Mouse (Mus musculus) midbrain, embryonic 16.5 days (tissue): ENCODE results near the gene Ntn3. TPM values are rescaled to one million over a fixed set of nuclear protein-coding genes. Genes with fewer than 3 reads are reported as not detected.

ENCODE experiments used
- ATAC-seq: fragments of 200-750 bp; cut with Nextera tagmentation; 2 replicates; pipeline ENCODE4 v1.8.0; 2017; ENCODE audit warnings: moderate TSS enrichment
- H3K27ac ChIP-seq: fragments of 300-500 bp; sonication (generic); 2 replicates; pipeline ENCODE4 v1.5.1; 2014; ENCODE audit warnings: mild to moderate bottlenecking, low read length, mixed read lengths
- H3K27me3 ChIP-seq: fragments of 300-500 bp; sonication (generic); 2 replicates; pipeline ENCODE4 v1.6.1; 2014; ENCODE audit warnings: low read depth, low read length, mixed read lengths; ENCODE audit not compliant: control insufficient read depth, insufficient read depth
- H3K36me3 ChIP-seq: fragments of 300-500 bp; sonication (generic); 2 replicates; pipeline ENCODE4 v1.6.1; 2014; ENCODE audit warnings: mild to moderate bottlenecking, low read length, moderate library complexity, mixed read lengths; ENCODE audit not compliant: control insufficient read depth, insufficient read depth
- H3K4me1 ChIP-seq: fragments of 300-500 bp; sonication (generic); 2 replicates; pipeline ENCODE4 v1.6.1; 2014; ENCODE audit warnings: mild to moderate bottlenecking, low read length, mixed read lengths; ENCODE audit not compliant: control insufficient read depth, insufficient read depth
- H3K4me2 ChIP-seq: fragments of 300-500 bp; sonication (generic); 2 replicates; pipeline ENCODE4 v1.6.1; 2014; ENCODE audit warnings: mild to moderate bottlenecking, low read length, mixed read lengths
- H3K4me3 ChIP-seq: fragments of 300-500 bp; sonication (generic); 2 replicates; pipeline ENCODE4 v1.5.1; 2014; ENCODE audit warnings: low read depth, mild to moderate bottlenecking, low read length, moderate library complexity, mixed read lengths
- H3K9ac ChIP-seq: fragments of 300-500 bp; sonication (generic); 2 replicates; pipeline ENCODE4 v1.6.1; 2014; ENCODE audit warnings: low read depth, low read length, mixed read lengths
- H3K9me3 ChIP-seq: fragments of 300-500 bp; sonication (generic); replicated peaks from 2 replicates; pipeline ENCODE4 v1.6.1; 2014; ENCODE audit warnings: mild to moderate bottlenecking, low read length, mixed read lengths; ENCODE audit not compliant: control insufficient read depth, poor library complexity, severe bottlenecking
- WGBS: fragments of 180-500 bp; shearing (Covaris S2); extraction: QIAGEN DNeasy Blood & Tissue Kit; methylation state at CpG from one replicate; pipeline ENCODE4 v1.1.7; 2014; 5-methylcytosine and 5-hydroxymethylcytosine counted together
- polyA plus RNA-seq: library from polyadenylated mRNA; unstranded; fragments of >200 nt; fragmentation: Nextera tagmentation; extraction: Ambion mirVana; gene quantifications from 2 replicates; pipeline ENCODE4 v1.2.1, GENCODE M21; 2015

The Ntn3 gene
- 3.9 and 4.4 TPM in 2 replicates for polyA plus RNA-seq

- peak within 1 kb of the TSS; percentile 84 for H3K9ac ChIP-seq
- no peaks in the 10 kb centered on the region for H3K36me3 ChIP-seq
- H3K27me3 ChIP-seq, result no peaks in the 10 kb centered on the region; the same call in 1 of the 2 replicates
- peak within 1 kb of the TSS; percentile 69 for H3K27ac ChIP-seq
- ATAC-seq, result 0 out of 2 replicates have a peak, but pooled peaks have one; percentile 4
- H3K4me2 ChIP-seq, result peak within 1 kb of the TSS; percentile 95
- H3K9me3 ChIP-seq, result no peaks in the 10 kb centered on the region
- peak within 1 kb of the TSS; percentile 51 for H3K4me3 ChIP-seq
- under 1% methylated on average over 37 of the region's 43 CpGs for WGBS
- H3K4me1 ChIP-seq, result peaks cover 56% of the 10 kb centered on the region
These were observed at the start of gene Ntn3 for GRCm38 (mm10) chr17:24209043-24209915. Gene Ntn3 (minus strand): TSS chr17:24209531.

DNA sequence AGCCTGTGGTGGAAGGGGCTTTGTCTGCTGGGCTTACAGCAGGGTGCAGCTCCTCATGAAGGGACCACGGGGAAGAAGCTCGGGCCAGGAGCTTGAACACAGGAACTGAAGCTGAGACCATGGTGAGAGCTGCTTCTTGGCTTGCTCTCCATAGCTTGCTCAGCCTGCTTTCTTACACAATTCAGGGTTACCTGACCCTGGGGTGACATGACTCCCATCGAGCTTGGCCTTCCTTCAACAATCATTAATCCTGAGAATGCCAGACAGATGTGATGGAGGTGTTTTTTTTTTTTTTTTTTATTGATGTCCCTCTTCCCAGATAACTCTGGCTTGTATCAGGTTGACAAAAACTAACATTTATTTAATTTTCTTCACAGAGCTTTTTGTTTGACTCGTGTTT, 49.6 kb upstream of the Ntn3 start:
- H3K4me2 ChIP-seq, result no peak overlapping the region
- WGBS, result 76% methylated on average over 4 of the region's 4 CpGs
- no peak overlapping the region for H3K4me3 ChIP-seq
- no peaks in the 10 kb centered on the region for H3K4me1 ChIP-seq
- H3K9me3 ChIP-seq, result 0 out of 2 replicates have a peak, but pooled peaks cover under 1% of the 10 kb centered on the region
- H3K36me3 ChIP-seq, result no peaks in the 10 kb centered on the region
- no peaks in the 10 kb centered on the region for H3K27me3 ChIP-seq
- no peak for ATAC-seq
- no peak overlapping the region for H3K27ac ChIP-seq
- no peak overlapping the region for H3K9ac ChIP-seq

DNA sequence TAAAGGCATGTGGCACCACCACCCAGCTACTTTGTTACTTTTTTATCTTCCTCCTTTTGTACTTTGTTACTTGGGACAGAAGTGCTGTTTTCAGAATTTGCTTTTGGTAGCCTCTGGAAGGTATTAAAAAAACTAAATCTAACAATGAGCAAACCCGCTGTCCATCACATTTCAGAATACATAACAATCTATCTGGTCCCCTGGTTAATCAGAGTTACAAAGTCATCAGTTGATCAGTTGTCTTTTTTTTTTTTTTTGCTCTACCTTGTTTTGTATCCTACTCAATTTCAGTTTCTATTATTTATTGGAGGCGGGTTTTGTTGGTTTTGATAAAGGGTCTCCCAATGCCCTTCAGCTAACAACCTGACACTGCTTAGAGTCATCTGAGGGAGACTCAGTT, 43.0 kb upstream of the Ntn3 start:
- ATAC-seq, result no peak
- H3K9me3 ChIP-seq, result no peaks in the 10 kb centered on the region
- no peak overlapping the region for H3K9ac ChIP-seq
- no peak overlapping the region for H3K27ac ChIP-seq
- no peaks in the 10 kb centered on the region; the same call in 1 of the 2 replicates for H3K36me3 ChIP-seq
- no peaks in the 10 kb centered on the region for H3K27me3 ChIP-seq
- H3K4me1 ChIP-seq, result peaks cover 7% of the 10 kb centered on the region
- no peak overlapping the region for H3K4me2 ChIP-seq
- H3K4me3 ChIP-seq, result no peak overlapping the region
- 94% methylated on average over 2 of the region's 2 CpGs for WGBS

GRCm38 (mm10) chr17:24251320-24252069, 42.2 kb upstream of the Ntn3 start, which contains the start of gene Ccnf:
Gene Ccnf (minus strand): TSS chr17:24251484.
- no peaks in the 10 kb centered on the region for H3K27me3 ChIP-seq
- H3K9ac ChIP-seq, result peak within 1 kb of the TSS; percentile 79
- H3K4me1 ChIP-seq, result peaks cover 7% of the 10 kb centered on the region
- WGBS, result under 1% methylated on average over 48 of the region's 48 CpGs
- no peaks in the 10 kb centered on the region; the same call in 1 of the 2 replicates for H3K36me3 ChIP-seq
- H3K4me2 ChIP-seq, result peak within 1 kb of the TSS; percentile 92
- no peaks in the 10 kb centered on the region for H3K9me3 ChIP-seq
- H3K27ac ChIP-seq, result peak within 1 kb of the TSS; percentile 67
- peak within 1 kb of the TSS; percentile 73 for H3K4me3 ChIP-seq
- peak; percentile 100 for ATAC-seq

DNA sequence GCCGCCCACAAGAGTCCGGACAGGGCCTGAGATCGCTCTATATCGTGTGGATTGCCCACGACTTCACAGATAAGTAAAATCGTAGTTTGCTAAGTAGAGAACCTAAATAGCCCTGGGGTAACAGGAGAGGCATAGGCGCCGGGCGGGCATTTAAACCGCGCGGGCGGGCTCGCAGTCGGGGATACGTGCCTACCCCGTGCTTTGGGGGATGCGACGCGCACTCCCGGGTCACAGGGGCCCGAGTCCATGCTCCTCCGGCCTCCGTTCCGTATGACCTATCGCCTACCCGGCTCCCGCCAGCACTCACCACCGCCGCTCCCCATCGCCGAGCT, 41.6 kb upstream of the Ntn3 start:
- peak overlapping the region; percentile 67 for H3K27ac ChIP-seq
- WGBS, result under 1% methylated on average over 32 of the region's 32 CpGs
- peaks cover 7% of the 10 kb centered on the region for H3K4me1 ChIP-seq
- ATAC-seq, result no peak
- peak overlapping the region; percentile 73 for H3K4me3 ChIP-seq
- no peaks in the 10 kb centered on the region for H3K27me3 ChIP-seq
- no peaks in the 10 kb centered on the region for H3K9me3 ChIP-seq
- peak overlapping the region; percentile 92 for H3K4me2 ChIP-seq
- peak overlapping the region; percentile 79 for H3K9ac ChIP-seq
- H3K36me3 ChIP-seq, result no peaks in the 10 kb centered on the region; the same call in 1 of the 2 replicates

DNA sequence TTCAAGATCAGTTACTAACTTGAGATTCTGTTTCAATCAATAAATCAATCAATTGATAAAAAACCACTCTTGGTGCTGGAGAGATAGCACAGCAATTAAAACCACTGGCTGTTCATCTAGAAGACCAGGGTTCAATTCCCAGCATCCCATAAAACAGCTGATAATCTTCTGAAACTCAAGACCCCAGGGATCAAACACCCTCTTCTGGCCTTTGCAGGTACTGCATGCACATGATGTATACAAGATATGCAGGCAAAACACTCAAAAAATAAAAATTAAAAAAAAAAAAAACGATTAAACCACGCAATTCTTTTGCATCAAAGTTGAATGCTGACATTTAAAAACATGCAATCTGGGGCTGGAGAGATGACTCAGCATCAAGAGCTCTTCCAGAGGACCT, 39.3 kb upstream of the Ntn3 start:
- Histone ChIP-seq H3K4me3 (no peak overlapping the region), H3K4me2 (no peak overlapping the region), H3K27me3 (no peaks in the 10 kb centered on the region), H3K9me3 (no peaks in the 10 kb centered on the region), H3K27ac (no peak overlapping the region), H3K9ac (no peak overlapping the region), H3K4me1 (peaks cover 7% of the 10 kb centered on the region), H3K36me3 (peaks cover 7% of the 10 kb centered on the region)
- no peak for ATAC-seq
- WGBS, result 97% methylated on average over 2 of the region's 2 CpGs

DNA sequence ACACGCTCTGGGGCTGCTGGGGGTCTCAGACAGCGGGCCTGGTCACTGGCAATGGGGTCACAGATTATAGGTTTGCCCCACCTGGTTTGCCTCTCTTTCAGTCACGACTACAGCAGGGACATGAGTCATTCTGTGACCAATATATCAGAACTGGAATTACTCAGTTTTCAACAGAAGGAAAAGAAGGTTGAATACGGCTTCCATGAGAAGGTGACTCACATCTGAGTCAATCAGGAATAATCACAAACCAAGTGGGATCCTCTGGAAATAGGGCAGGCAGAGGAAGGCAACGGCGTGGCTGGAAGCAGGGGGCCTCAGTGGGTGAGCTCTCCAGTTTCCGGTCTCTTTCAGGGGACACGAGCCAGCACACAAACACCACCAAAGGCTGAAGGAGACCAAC, 34.7 kb upstream of the Ntn3 start:
- H3K27ac ChIP-seq, result no peak overlapping the region
- H3K4me1 ChIP-seq, result no peaks in the 10 kb centered on the region
- H3K27me3 ChIP-seq, result no peaks in the 10 kb centered on the region
- no peak overlapping the region for H3K4me3 ChIP-seq
- no peak overlapping the region for H3K4me2 ChIP-seq
- H3K9me3 ChIP-seq, result no peaks in the 10 kb centered on the region
- WGBS, result over 99% methylated on average over 8 of the region's 8 CpGs
- peaks cover 22% of the 10 kb centered on the region for H3K36me3 ChIP-seq
- no peak for ATAC-seq
- H3K9ac ChIP-seq, result no peak overlapping the region

DNA sequence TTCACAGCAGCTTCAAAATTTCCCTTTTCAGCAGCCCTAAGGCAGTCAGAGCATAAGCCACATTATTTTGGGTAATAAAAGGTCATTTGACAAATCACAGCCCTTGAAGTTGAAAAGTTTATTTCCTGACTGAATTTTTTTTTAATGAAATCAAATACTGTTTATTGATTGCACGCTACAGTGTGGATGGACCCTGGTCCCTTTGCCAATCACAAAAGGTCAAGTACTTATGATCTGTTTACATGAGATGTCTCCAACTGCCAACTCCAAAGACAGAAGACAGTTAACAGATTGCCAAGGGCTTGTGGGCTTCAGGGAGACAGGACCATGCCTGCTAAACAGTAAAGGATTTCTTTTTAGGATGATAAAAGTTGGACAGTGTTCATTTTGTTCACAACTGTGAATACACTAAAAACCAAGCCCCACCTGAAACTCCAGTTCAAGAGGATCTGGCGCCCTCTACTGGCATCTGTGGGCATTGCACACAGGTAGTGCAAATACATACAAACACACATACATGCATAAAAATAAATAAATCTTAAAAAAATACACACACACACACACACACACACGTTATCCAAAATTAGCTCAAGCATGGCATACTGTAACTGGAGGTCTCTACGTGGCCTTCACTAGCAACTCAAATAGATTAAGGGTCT, 34.1 kb upstream of the Ntn3 start:
- no peaks in the 10 kb centered on the region for H3K4me1 ChIP-seq
- no peak overlapping the region for H3K9ac ChIP-seq
- no peaks in the 10 kb centered on the region for H3K9me3 ChIP-seq
- no peak overlapping the region for H3K4me3 ChIP-seq
- no peak for ATAC-seq
- peaks cover 22% of the 10 kb centered on the region for H3K36me3 ChIP-seq
- no peak overlapping the region for H3K4me2 ChIP-seq
- 84% methylated on average over 4 of the region's 4 CpGs for WGBS
- H3K27me3 ChIP-seq, result no peaks in the 10 kb centered on the region
- H3K27ac ChIP-seq, result no peak overlapping the region
